In genomic region chr9:16007516-16007915, GRCm38 (mm10) we compare ENCODE assay signal across 22 mouse cellular contexts.
DNase-seq lines count a peak whose midpoint lies in the region; ATAC-seq lines count a peak whose summit lies in the region.
"Had no signal": no experiment of that assay in that cellular context is flagged by ENCODE, and none has a peak within 500 bp of the region (broad histone marks: within the 10 kb centered on the region; RNA-seq: fewer than 3 reads in every experiment).

No protein-coding gene starts in this region.

- H3K4me1 ChIP-seq in midbrain, embryonic 11.5 days (ENCODE audit: control insufficient read depth, insufficient read depth, low read length) = no peaks in the 10 kb centered on the region
- no peaks in the 10 kb centered on the region for H3K4me1 ChIP-seq in midbrain, embryonic 10.5 days
- H3K4me1 ChIP-seq in hindbrain, embryonic 11.5 days (replicated peaks; ENCODE audit: control insufficient read depth, insufficient read depth, low read length) = no peaks in the 10 kb centered on the region

- H3K4me3 ChIP-seq in midbrain, embryonic 11.5 days (ENCODE audit: low read depth, low read length) = no peak overlapping the region
- H3K4me3 ChIP-seq in midbrain, embryonic 10.5 days = no peak overlapping the region
- H3K4me3 ChIP-seq in hindbrain, embryonic 11.5 days (ENCODE audit: low read depth, low read length) = no peak overlapping the region

- H3K27ac ChIP-seq in midbrain, embryonic 11.5 days (ENCODE audit: low read depth, low read length) = no peak overlapping the region
- H3K27ac ChIP-seq in midbrain, embryonic 10.5 days (replicated peaks) = no peak overlapping the region
- H3K27ac ChIP-seq in hindbrain, embryonic 11.5 days (ENCODE audit: low read depth, low read length) = no peak overlapping the region

- ATAC-seq in midbrain, embryonic 11.5 days (ENCODE audit: low FRiP score) = no peak
- ATAC-seq in hindbrain, embryonic 11.5 days (ENCODE audit: low FRiP score) = no peak
- ATAC-seq: activated CD4-positive, CD25-positive, alpha-beta regulatory T cell, adult 4 months; CD4-positive, CD25-positive, alpha-beta regulatory T cell, adult 4 months; Patski had no signal

- WGBS in midbrain, embryonic 11.5 days = 86% methylated on average over 5 of the region's 5 CpGs
- WGBS in midbrain, embryonic 10.5 days = 94% methylated on average over 5 of the region's 5 CpGs
- WGBS in hindbrain, embryonic 11.5 days = 91% methylated on average over 5 of the region's 5 CpGs

- H3K27me3 ChIP-seq in midbrain, embryonic 11.5 days (ENCODE audit: control insufficient read depth, insufficient read depth, low read length) = no peaks in the 10 kb centered on the region
- 0 out of 2 replicates have a peak, but pooled peaks cover 4% of the 10 kb centered on the region for H3K27me3 ChIP-seq in midbrain, embryonic 10.5 days (ENCODE audit: low read depth, poor library complexity, severe bottlenecking)
- H3K27me3 ChIP-seq in hindbrain, embryonic 11.5 days (ENCODE audit: control insufficient read depth, insufficient read depth, low read length) = no peaks in the 10 kb centered on the region
- H3K27me3 ChIP-seq: CH12.LX, Patski had no signal

- no peak overlapping the region for H3K4me2 ChIP-seq in midbrain, embryonic 11.5 days
- H3K4me2 ChIP-seq in hindbrain, embryonic 11.5 days (replicated peaks; ENCODE audit: low read depth, low read length) = no peak overlapping the region

- DNase-seq in midbrain, embryonic 11.5 days (ENCODE audit: low spot score, missing footprints) = peak; percentile 21
- no peak for DNase-seq in midbrain, embryonic 10.5 days (ENCODE audit: low spot score)
- DNase-seq in retina, embryonic 14.5 days (ENCODE audit: low spot score) = peak; percentile 6
- peak; percentile 78 for DNase-seq in retina, postnatal 1 day
- peak; percentile 67 for DNase-seq in retina, postnatal 7 days (ENCODE audit: low read depth, low spot score)
- no peak for DNase-seq in hindbrain, embryonic 11.5 days (ENCODE audit: low spot score)
- no peak for DNase-seq in right cerebral cortex, adult 2 months (ENCODE audit: low spot score in 2 of 2)
- DNase-seq in layer of hippocampus, adult 11-12 months (ENCODE audit: low spot score) = no peak
- DNase-seq: adrenal gland, adult 2 months; adrenal gland, adult 8-10 months; adrenal gland, postnatal 10 days; adrenal gland, postnatal 14 days; adrenal gland, postnatal 25 days; adrenal gland, postnatal 36 days; B cell, adult 2 months; cerebellum, adult 11 months; cerebellum, adult 11-12 months had no signal

- H3K9me3 ChIP-seq in midbrain, embryonic 11.5 days (ENCODE audit: control insufficient read depth, low read length) = no peaks in the 10 kb centered on the region
- H3K9me3 ChIP-seq in midbrain, embryonic 10.5 days (replicated peaks) = peaks cover 5% of the 10 kb centered on the region; the same call in 1 of the 2 replicates
- H3K9me3 ChIP-seq in hindbrain, embryonic 11.5 days (ENCODE audit: control insufficient read depth, low read length) = no peaks in the 10 kb centered on the region
- H3K9me3 ChIP-seq: G1E had no signal

- 0 out of 2 replicates have a peak, but pooled peaks cover 2% of the 10 kb centered on the region for H3K36me3 ChIP-seq in midbrain, embryonic 11.5 days (ENCODE audit: control insufficient read depth, insufficient read depth, low read length)
- peaks cover 27% of the 10 kb centered on the region for H3K36me3 ChIP-seq in midbrain, embryonic 10.5 days
- H3K36me3 ChIP-seq in hindbrain, embryonic 11.5 days (ENCODE audit: control insufficient read depth, insufficient read depth, low read length) = no peaks in the 10 kb centered on the region
- H3K36me3 ChIP-seq: G1E had no signal

- no peak overlapping the region for H3K9ac ChIP-seq in midbrain, embryonic 11.5 days (ENCODE audit: low read length)
- H3K9ac ChIP-seq in hindbrain, embryonic 11.5 days (ENCODE audit: low read depth, low read length) = no peak overlapping the region

Comparison
In these comparisons a context has a peak if more than half of its experiments do, and no peak if none do; other contexts are left out.
1. DNase-seq: peak in midbrain, embryonic 11.5 days (single experiment), retina, embryonic 14.5 days (single experiment), retina, postnatal 1 day (single experiment) and retina, postnatal 7 days (single experiment); none in midbrain, embryonic 10.5 days (single experiment), hindbrain, embryonic 11.5 days (single experiment), right cerebral cortex, adult 2 months (0 of 2) and layer of hippocampus, adult 11-12 months (single experiment).